Mouse (Mus musculus) intestine, embryonic 16.5 days (tissue): Measurements from ENCODE around the gene Smtnl1. TPM values are rescaled to one million over a fixed set of nuclear protein-coding genes. Genes with fewer than 3 reads are reported as not detected.

Experiments used
- ATAC-seq: fragments of 200-750 bp; cut with Nextera tagmentation; 2 replicates; pipeline ENCODE4 v1.8.0; 2017; ENCODE audit warnings: moderate TSS enrichment, moderate library complexity
- H3K27ac ChIP-seq: fragments of 300-500 bp; sonication (generic); 2 replicates; pipeline ENCODE4 v1.5.1; 2014; ENCODE audit warnings: mild to moderate bottlenecking, low read length
- H3K27me3 ChIP-seq: fragments of 300-500 bp; sonication (generic); replicated peaks from 2 replicates; pipeline ENCODE4 v1.6.1; 2014; ENCODE audit warnings: low read length, control low read depth, mixed read lengths; ENCODE audit not compliant: control insufficient read depth, insufficient read depth
- H3K36me3 ChIP-seq: fragments of 300-500 bp; sonication (generic); 2 replicates; pipeline ENCODE4 v1.6.1; 2014; ENCODE audit warnings: low read length, control low read depth; ENCODE audit not compliant: control insufficient read depth, insufficient read depth
- H3K4me1 ChIP-seq: fragments of 300-500 bp; sonication (generic); 2 replicates; pipeline ENCODE4 v1.6.1; 2014; ENCODE audit warnings: low read length, control low read depth, mixed read lengths; ENCODE audit not compliant: control insufficient read depth, insufficient read depth
- H3K4me2 ChIP-seq: fragments of 300-500 bp; sonication (generic); 2 replicates; pipeline ENCODE4 v1.6.1; 2014; ENCODE audit warnings: low read depth, low read length, control low read depth
- H3K4me3 ChIP-seq: fragments of 300-500 bp; sonication (generic); 2 replicates; pipeline ENCODE4 v1.5.1; 2014; ENCODE audit warnings: mild to moderate bottlenecking, low read length
- H3K9ac ChIP-seq: fragments of 300-500 bp; sonication (generic); 2 replicates; pipeline ENCODE4 v1.6.1; 2014; ENCODE audit warnings: low read depth, low read length
- H3K9me3 ChIP-seq: fragments of 300-500 bp; sonication (generic); 2 replicates; pipeline ENCODE4 v1.6.1; 2016; ENCODE audit warnings: low read length, control low read depth; ENCODE audit not compliant: control insufficient read depth
- WGBS: fragments of 180-500 bp; shearing (Covaris S2); extraction: QIAGEN DNeasy Blood & Tissue Kit; methylation state at CpG from one replicate; pipeline ENCODE4 v1.1.7; 2014; 5-methylcytosine and 5-hydroxymethylcytosine counted together
- polyA plus RNA-seq: library from polyadenylated mRNA; unstranded; fragments of >200 nt; fragmentation: Nextera tagmentation; extraction: Ambion mirVana; gene quantifications from 2 replicates; pipeline ENCODE4 v1.2.1, GENCODE M21; 2015

The Smtnl1 gene
- polyA plus RNA-seq, 1 experiment from 2014 or later, result 0.17 TPM

DNA sequence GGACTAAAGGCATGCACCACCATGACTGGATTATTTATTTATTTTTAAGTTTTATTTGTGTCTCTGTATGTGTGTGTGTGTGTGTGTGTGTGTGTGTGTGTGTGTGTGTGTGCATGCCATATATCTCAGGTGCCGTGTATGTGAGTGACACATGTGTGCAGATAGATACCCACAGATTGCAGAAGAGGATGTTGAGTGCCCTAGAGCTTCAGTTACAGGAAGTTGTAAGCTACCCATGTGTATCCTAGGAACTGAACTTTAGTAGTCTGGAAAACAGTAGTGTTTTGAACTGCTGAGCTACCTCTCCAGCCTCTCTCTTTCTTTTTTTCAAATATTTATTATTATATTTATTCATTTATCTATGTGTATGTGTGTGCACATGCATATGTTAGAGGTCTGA, 39.1 kb downstream of the Smtnl1 start:
- peak overlapping the region; percentile 66; the same call in 1 of the 2 replicates for H3K27ac ChIP-seq
- H3K9me3 ChIP-seq, result no peaks in the 10 kb centered on the region
- H3K9ac ChIP-seq, result no peak overlapping the region
- peaks cover 7% of the 10 kb centered on the region; the same call in 1 of the 2 replicates for H3K4me1 ChIP-seq
- H3K27me3 ChIP-seq, result no peaks in the 10 kb centered on the region; the same call in 1 of the 2 replicates
- H3K4me2 ChIP-seq, result no peak overlapping the region
- no peaks in the 10 kb centered on the region for H3K36me3 ChIP-seq
- WGBS, result 69% methylated on average over 1 of the region's 1 CpGs
- no peak overlapping the region for H3K4me3 ChIP-seq
- ATAC-seq, result no peak

DNA sequence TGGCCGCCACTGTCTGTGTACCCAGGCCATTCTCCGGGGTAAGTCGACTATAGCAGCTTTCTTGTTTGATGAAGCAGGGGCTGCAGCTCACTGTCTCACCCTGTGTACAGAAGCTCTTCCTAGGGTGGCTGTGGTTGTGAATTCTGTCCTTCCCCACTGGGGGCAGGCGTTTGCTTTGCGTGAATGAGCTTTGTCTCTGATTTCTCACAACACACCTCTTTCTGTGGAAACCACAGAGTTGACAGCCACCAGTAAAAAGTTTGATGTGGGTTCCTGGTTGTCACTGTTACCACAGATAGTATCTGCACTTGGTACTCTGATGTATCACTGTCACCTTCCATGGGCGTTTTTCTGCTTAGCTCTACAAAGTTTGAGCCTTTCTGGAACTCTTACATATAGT, 43.2 kb downstream of the Smtnl1 start:
- Histone ChIP-seq H3K4me1 (peaks cover 7% of the 10 kb centered on the region; the same call in 1 of the 2 replicates), H3K27me3 (no peaks in the 10 kb centered on the region; the same call in 1 of the 2 replicates), H3K9me3 (no peaks in the 10 kb centered on the region), H3K9ac (no peak overlapping the region), H3K27ac (no peak overlapping the region), H3K4me2 (no peak overlapping the region), H3K4me3 (no peak overlapping the region), H3K36me3 (no peaks in the 10 kb centered on the region)
- WGBS, result 54% methylated on average over 6 of the region's 6 CpGs
- ATAC-seq, result no peak

DNA sequence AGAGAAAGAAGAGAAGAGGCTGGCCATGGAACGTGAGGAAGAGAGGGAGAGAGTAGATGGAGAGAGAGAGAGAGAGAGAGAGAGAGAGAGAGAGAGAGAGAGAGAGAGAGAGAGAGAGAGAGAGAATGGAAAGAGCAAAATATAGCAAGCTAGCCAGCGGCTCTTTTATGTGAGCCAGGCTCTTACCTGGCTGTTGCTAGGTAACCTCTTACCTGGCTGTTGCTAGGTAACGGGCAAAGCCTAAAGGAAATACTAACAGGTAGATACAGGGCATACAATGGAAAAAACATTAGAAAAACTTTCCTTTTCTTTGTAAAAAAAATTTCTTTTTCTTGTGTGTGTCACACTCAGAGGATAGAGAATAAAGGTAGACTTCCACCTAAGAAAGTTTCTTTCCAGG, 44.7 kb downstream of the Smtnl1 start:
- ATAC-seq, result no peak
- H3K4me3 ChIP-seq, result no peak overlapping the region
- 0 out of 2 replicates have a peak, but pooled peaks cover 4% of the 10 kb centered on the region for H3K4me1 ChIP-seq
- H3K9ac ChIP-seq, result no peak overlapping the region
- no peaks in the 10 kb centered on the region for H3K36me3 ChIP-seq
- H3K27me3 ChIP-seq, result no peaks in the 10 kb centered on the region; the same call in 1 of the 2 replicates
- H3K4me2 ChIP-seq, result no peak overlapping the region
- H3K27ac ChIP-seq, result no peak overlapping the region
- WGBS, result 48% methylated on average over 3 of the region's 3 CpGs
- no peaks in the 10 kb centered on the region for H3K9me3 ChIP-seq

DNA sequence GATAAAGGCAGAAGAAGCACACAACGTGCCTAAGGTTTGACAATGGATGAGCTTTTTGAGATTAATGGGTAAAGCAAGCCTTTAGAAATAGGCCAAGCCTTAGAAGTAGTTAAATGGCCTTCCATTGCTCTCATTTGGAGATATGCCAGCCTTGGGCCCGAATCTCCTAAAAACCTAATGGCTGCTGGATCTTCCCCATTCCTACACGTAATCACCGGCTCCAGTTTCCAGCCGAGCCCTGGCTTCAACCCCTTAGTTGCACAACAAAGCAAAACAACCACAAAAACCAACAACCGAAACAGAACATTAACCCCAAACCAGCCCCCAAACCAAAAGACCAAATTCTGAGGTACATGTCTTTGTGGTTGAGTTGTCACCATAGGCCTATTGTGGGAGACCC, 46.8 kb downstream of the Smtnl1 start:
- ATAC-seq, result no peak
- H3K36me3 ChIP-seq, result no peaks in the 10 kb centered on the region
- 75% methylated on average over 6 of the region's 6 CpGs for WGBS

DNA sequence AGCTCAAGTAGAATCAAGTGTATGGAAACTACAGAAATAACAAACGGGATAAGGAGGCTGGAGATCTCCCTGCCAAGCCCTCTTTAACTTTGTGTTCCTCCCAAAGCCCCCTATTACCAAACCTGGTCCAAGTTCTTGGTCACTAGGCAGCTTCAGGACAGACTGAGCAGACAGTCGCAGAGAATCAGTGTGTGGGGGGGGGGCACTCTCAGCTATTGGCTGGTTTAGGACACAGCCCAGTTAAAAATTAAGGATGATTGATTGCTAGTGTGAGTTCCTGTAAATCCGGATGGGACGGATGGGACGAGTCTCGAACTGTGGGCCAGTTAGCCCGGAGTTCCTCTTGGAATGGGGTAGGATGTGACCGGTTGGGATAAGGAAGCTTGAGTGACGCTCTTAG, 47.2 kb downstream of the Smtnl1 start, which contains the start of gene Serping1:
TSS of gene Serping1 (minus strand) at position 204 of the 400 bp plus-strand sequence.
- Histone ChIP-seq H3K4me2 (peak within 1 kb of the TSS; percentile 48), H3K9me3 (no peaks in the 10 kb centered on the region), H3K4me3 (peak within 1 kb of the TSS; percentile 42), H3K27me3 (no peaks in the 10 kb centered on the region; the same call in 1 of the 2 replicates), H3K4me1 (0 out of 2 replicates have a peak, but pooled peaks cover 4% of the 10 kb centered on the region), H3K9ac (peak within 1 kb of the TSS; percentile 66), H3K36me3 (no peaks in the 10 kb centered on the region), H3K27ac (peak within 1 kb of the TSS; percentile 63)
- 48% methylated on average over 9 of the region's 9 CpGs for WGBS
- peak; percentile 38 for ATAC-seq

More for the DNA sequence above, 46.8 kb downstream of the Smtnl1 start:
- H3K9ac ChIP-seq, result no peak overlapping the region
- H3K27ac ChIP-seq, result peak overlapping the region; percentile 63
- no peak overlapping the region for H3K4me2 ChIP-seq
- H3K4me1 ChIP-seq, result 0 out of 2 replicates have a peak, but pooled peaks cover 4% of the 10 kb centered on the region
- no peaks in the 10 kb centered on the region; the same call in 1 of the 2 replicates for H3K27me3 ChIP-seq
- H3K9me3 ChIP-seq, result no peaks in the 10 kb centered on the region
- H3K4me3 ChIP-seq, result no peak overlapping the region

DNA sequence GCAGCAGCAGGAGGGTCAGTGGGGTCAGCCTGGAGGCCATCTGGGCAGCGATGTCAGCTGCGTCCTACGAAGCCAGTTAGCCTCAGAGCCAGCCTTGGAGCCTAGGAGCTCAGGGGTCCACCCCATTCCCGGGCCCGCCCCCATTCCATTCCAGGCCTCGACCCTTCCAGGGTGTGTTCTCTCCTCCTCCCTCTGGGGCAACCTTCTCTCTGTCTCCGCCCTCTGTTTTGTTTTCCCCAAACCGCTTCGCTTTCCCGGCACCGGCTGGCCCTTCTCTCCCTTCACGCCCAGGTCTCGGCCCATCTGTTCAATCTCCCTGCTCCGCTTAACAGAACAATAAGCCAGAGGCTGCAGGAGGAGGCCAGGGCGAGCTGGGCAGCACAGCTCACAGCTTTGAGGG, 47.7 kb downstream of the Smtnl1 start:
- H3K27ac ChIP-seq, result peak overlapping the region; percentile 45
- ATAC-seq, result peak; percentile 95
- H3K4me1 ChIP-seq, result 0 out of 2 replicates have a peak, but pooled peaks cover 4% of the 10 kb centered on the region
- no peaks in the 10 kb centered on the region for H3K36me3 ChIP-seq
- peak overlapping the region; percentile 66 for H3K9ac ChIP-seq
- no peaks in the 10 kb centered on the region for H3K9me3 ChIP-seq
- peak overlapping the region; percentile 48 for H3K4me2 ChIP-seq
- no peaks in the 10 kb centered on the region; the same call in 1 of the 2 replicates for H3K27me3 ChIP-seq
- WGBS, result 6% methylated on average over 15 of the region's 15 CpGs
- H3K4me3 ChIP-seq, result peak overlapping the region; percentile 42

DNA sequence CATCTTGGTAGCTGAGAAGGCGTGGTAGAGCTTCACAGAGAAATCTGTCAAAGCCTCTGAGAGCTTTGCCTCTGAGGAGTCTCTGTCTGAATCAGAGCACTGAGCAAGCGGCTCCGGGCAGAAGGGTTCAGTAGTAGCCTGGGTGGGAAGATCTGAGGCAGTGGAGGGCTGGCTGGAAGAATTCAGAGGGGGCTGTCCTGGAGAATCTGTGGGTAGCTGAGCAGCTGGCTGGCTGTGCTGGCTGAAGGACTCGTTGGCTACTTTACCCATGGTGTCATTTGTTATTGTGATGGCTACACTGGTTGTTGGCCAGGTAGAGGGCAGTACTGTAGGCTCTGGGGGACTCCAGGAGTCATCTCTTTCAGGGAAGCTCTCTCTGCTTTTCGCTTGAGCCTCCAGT, 49.3 kb downstream of the Smtnl1 start:
- no peak for ATAC-seq
- no peaks in the 10 kb centered on the region for H3K27me3 ChIP-seq
- H3K27ac ChIP-seq, result no peak overlapping the region
- 0 out of 2 replicates have a peak, but pooled peaks cover 4% of the 10 kb centered on the region for H3K4me1 ChIP-seq
- H3K9ac ChIP-seq, result no peak overlapping the region
- 79% methylated on average over 5 of the region's 5 CpGs for WGBS
- no peak overlapping the region for H3K4me3 ChIP-seq
- no peaks in the 10 kb centered on the region for H3K36me3 ChIP-seq
- H3K9me3 ChIP-seq, result no peaks in the 10 kb centered on the region
- H3K4me2 ChIP-seq, result no peak overlapping the region

DNA sequence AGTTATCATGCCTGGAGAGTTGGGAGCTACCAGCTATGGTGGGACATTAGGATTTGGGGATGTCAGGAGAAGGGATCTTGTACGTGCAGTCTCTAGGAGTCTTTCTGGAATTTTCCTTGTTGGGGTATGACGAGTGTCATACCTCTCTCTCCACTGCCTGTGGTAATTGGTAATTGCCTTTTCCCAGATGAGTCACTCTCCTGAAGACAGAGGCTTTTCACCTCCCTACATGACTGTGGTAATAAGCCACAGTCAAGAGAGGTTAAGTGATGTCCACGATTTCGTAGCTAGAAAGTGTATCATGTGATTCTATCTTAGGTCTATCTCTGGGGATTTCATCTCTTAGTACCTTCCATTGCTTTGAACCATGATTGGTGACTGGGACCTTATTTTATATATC, 50.0 kb downstream of the Smtnl1 start:
- Histone ChIP-seq H3K4me1 (0 out of 2 replicates have a peak, but pooled peaks cover 4% of the 10 kb centered on the region), H3K36me3 (no peaks in the 10 kb centered on the region), H3K4me3 (no peak overlapping the region), H3K9me3 (no peaks in the 10 kb centered on the region), H3K27me3 (no peaks in the 10 kb centered on the region), H3K4me2 (no peak overlapping the region), H3K9ac (no peak overlapping the region), H3K27ac (no peak overlapping the region)
- no peak for ATAC-seq
- 88% methylated on average over 4 of the region's 4 CpGs for WGBS

DNA sequence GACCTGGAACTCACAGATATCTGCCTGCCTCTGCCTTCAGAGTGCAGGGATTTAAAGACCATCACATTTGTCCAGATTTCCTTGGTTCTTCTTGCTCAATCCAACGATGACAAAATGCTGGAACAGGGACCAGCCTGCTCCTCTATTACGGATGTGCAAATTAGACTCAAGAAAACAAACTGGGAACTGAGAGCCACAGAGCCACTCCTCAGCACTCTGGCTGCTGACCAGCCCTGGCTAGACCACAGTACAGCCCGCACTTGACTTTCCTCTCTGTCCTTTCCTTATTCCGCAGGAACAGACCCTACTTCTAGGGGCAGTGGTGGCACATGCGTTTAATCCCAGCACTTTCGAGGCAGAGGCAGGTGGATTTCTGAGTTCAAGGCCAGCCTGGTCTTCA, 52.0 kb downstream of the Smtnl1 start:
- Histone ChIP-seq H3K4me2 (no peak overlapping the region), H3K27me3 (no peaks in the 10 kb centered on the region), H3K4me3 (no peak overlapping the region), H3K4me1 (0 out of 2 replicates have a peak, but pooled peaks cover 4% of the 10 kb centered on the region), H3K36me3 (no peaks in the 10 kb centered on the region), H3K27ac (no peak overlapping the region), H3K9me3 (no peaks in the 10 kb centered on the region), H3K9ac (no peak overlapping the region)
- no peak for ATAC-seq
- WGBS, result 75% methylated on average over 6 of the region's 6 CpGs

DNA sequence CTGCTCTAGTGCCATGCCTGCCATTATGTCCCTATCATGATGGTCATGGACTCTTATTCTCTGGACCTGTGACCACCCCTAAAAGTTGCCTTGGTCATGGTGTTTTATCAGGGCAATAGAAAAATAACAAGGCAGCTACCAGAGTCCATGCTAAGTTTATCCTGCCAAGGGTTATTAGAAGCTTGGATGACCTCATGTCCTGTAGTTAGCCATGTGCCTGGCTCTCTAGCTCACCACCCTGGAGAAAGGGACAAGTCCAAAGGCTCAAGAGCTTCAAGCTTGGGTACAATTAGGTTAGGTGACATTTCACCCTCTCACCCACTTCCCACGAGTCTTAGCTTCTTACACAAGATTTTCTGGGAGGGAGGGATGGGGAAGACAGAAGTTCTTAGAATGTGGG, 59.6 kb downstream of the Smtnl1 start:
- ATAC-seq, result no peak
- no peak overlapping the region for H3K4me2 ChIP-seq
- H3K4me3 ChIP-seq, result no peak overlapping the region
- no peaks in the 10 kb centered on the region for H3K4me1 ChIP-seq
- WGBS, result 39% methylated on average over 1 of the region's 1 CpGs
- no peaks in the 10 kb centered on the region for H3K27me3 ChIP-seq
- no peaks in the 10 kb centered on the region for H3K36me3 ChIP-seq
- H3K9ac ChIP-seq, result no peak overlapping the region
- no peaks in the 10 kb centered on the region for H3K9me3 ChIP-seq
- H3K27ac ChIP-seq, result no peak overlapping the region
